Mouse (Mus musculus) embryonic fibroblast, embryonic 13.5 days (primary cell): ENCODE measurements around the gene Atp13a1.

Source experiments
- CTCF ChIP-seq: IDR thresholded peaks from 2 replicates; pipeline ENCODE4 v1.5.1; 2011; ENCODE audit warnings: mild to moderate bottlenecking, control low read depth, low read length, moderate library complexity, borderline replicate concordance; ENCODE audit not compliant: insufficient read depth
- POLR2A ChIP-seq: IDR thresholded peaks from 2 replicates; pipeline ENCODE4 v1.6.1; 2011; ENCODE audit warnings: low read depth, mild to moderate bottlenecking, control low read depth, low read length, moderate library complexity

GRCm38 (mm10) chr8:69822386-69823191, 31.6 kb downstream of the Atp13a1 start, which contains the start of gene Lpar2:
- TF ChIP-seq CTCF = no peak
- TF ChIP-seq POLR2A = peak; percentile 67
